Mouse (Mus musculus) forebrain, embryonic 12.5 days (tissue): ENCODE measurements around the gene Syn3. TPM values are rescaled to one million over a fixed set of nuclear protein-coding genes. Genes with fewer than 3 reads are reported as not detected.

Source experiments
- ATAC-seq: fragments of 200-750 bp; cut with Nextera tagmentation; 2 replicates; pipeline ENCODE4 v1.8.0; 2017; ENCODE audit warnings: moderate TSS enrichment; ENCODE audit not compliant: low FRiP score
- H3K27ac ChIP-seq: fragments of 300-500 bp; sonication (generic); 2 replicates; pipeline ENCODE4 v1.5.1; 2016; ENCODE audit warnings: mild to moderate bottlenecking
- H3K27me3 ChIP-seq: fragments of 300-500 bp; sonication (generic); 2 replicates; pipeline ENCODE4 v1.6.1; 2016; ENCODE audit warnings: mild to moderate bottlenecking
- H3K36me3 ChIP-seq: fragments of 300-500 bp; sonication (generic); replicated peaks from 2 replicates; pipeline ENCODE4 v1.6.1; 2016; ENCODE audit warnings: mild to moderate bottlenecking
- H3K4me1 ChIP-seq: fragments of 300-500 bp; sonication (generic); 2 replicates; pipeline ENCODE4 v1.6.1; 2016
- H3K4me2 ChIP-seq: fragments of 300-500 bp; sonication (generic); 2 replicates; pipeline ENCODE4 v1.6.1; 2016; ENCODE audit warnings: mild to moderate bottlenecking, moderate library complexity
- H3K4me3 ChIP-seq: fragments of 300-500 bp; sonication (generic); replicated peaks from 2 replicates; pipeline ENCODE4 v1.5.1; 2016; ENCODE audit warnings: mild to moderate bottlenecking
- H3K9ac ChIP-seq: fragments of 300-500 bp; sonication (generic); 2 replicates; pipeline ENCODE4 v1.6.1; 2016; ENCODE audit warnings: mild to moderate bottlenecking
- H3K9me3 ChIP-seq: fragments of 300-500 bp; sonication (generic); 2 replicates; pipeline ENCODE4 v1.6.1; 2016
- whole genome bisulfite sequencing: fragments of 180-500 bp; shearing (Covaris S2); methylation state at CpG from one replicate; pipeline ENCODE4 v1.1.7; 2016; 5-methylcytosine and 5-hydroxymethylcytosine counted together
- polyA plus RNA-seq: library from polyadenylated mRNA; unstranded; fragments of >200 nt; fragmentation: Nextera tagmentation; extraction: Ambion mirVana; gene quantifications from 2 replicates; pipeline ENCODE4 v1.2.1, GENCODE M21; 2016

Syn3 gene
- polyA plus RNA-seq, 1 experiment from 2014 or later, result 9.2 TPM

DNA sequence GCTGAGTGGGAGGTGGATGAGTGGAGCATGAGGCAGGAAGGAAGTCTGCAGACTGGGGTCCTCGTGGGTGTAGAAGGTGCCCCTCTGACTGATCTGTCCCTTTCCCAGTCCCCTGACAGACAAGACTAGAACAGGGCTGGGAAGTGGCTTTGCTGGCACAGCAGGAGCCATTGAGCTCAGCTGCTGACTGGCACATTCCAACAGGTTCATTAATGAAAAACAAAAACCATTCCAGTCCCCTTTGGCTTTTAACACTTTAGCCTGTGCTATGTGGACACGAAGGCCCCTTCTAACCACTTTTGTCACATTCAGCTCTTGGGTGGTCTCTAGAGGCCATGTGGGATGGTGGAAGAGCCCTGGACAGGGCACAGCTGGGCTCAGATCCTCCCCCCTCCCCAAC lies 194.1 kb downstream of the Syn3 start:
- no peak overlapping the region for H3K27ac ChIP-seq
- no peak for ATAC-seq
- no peak overlapping the region for H3K4me2 ChIP-seq
- H3K27me3 ChIP-seq, result peaks cover 14% of the 10 kb centered on the region
- no peaks in the 10 kb centered on the region for H3K36me3 ChIP-seq
- 0% methylated on average over 2 of the region's 2 CpGs for WGBS
- no peak overlapping the region for H3K4me3 ChIP-seq
- no peaks in the 10 kb centered on the region for H3K9me3 ChIP-seq
- H3K9ac ChIP-seq, result no peak overlapping the region
- peaks cover 42% of the 10 kb centered on the region for H3K4me1 ChIP-seq

GRCm38 (mm10) chr10:86303495-86303876 lies 195.2 kb downstream of the Syn3 start:
- Histone ChIP-seq H3K9me3 (no peaks in the 10 kb centered on the region), H3K4me3 (no peak overlapping the region), H3K9ac (no peak overlapping the region), H3K4me1 (peaks cover 42% of the 10 kb centered on the region), H3K27ac (no peak overlapping the region), H3K36me3 (no peaks in the 10 kb centered on the region), H3K27me3 (peaks cover 18% of the 10 kb centered on the region), H3K4me2 (peak overlapping the region; percentile 15; the same call in 1 of the 2 replicates)
- ATAC-seq, result no peak
- 50% methylated on average over 2 of the region's 2 CpGs for WGBS

GRCm38 (mm10) chr10:86302761-86303494 lies 195.8 kb downstream of the Syn3 start:
- 15% methylated on average over 8 of the region's 8 CpGs for WGBS
- 0 out of 2 replicates have a peak, but pooled peaks have one; percentile 7 for ATAC-seq
- Histone ChIP-seq H3K27ac (no peak overlapping the region), H3K4me1 (peaks cover 42% of the 10 kb centered on the region), H3K9ac (no peak overlapping the region; the same call in 1 of the 2 replicates), H3K9me3 (no peaks in the 10 kb centered on the region), H3K27me3 (peaks cover 23% of the 10 kb centered on the region), H3K4me3 (no peak overlapping the region), H3K36me3 (no peaks in the 10 kb centered on the region), H3K4me2 (peak overlapping the region; percentile 15)

DNA sequence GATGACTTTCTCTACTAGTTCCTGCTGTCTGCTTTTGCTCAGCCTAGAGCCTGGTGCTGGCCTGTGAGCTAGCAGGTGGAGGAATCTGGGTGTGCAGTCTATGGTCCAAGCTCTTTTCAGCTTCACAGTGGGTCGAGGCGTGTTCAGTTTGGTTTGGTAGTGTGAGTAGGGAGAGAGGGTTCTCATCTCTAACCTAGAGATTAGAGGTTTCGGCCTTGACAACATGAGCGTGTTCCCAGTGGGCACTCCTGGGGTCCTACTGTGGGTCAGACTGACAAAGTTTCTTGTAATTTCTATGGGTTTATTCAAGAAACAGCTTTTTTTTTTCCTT lies 196.4 kb downstream of the Syn3 start:
- peak overlapping the region; percentile 98 for H3K4me2 ChIP-seq
- WGBS, result 62% methylated on average over 4 of the region's 4 CpGs
- no peak overlapping the region for H3K9ac ChIP-seq
- H3K9me3 ChIP-seq, result no peaks in the 10 kb centered on the region
- H3K27me3 ChIP-seq, result peaks cover 23% of the 10 kb centered on the region
- peaks cover 42% of the 10 kb centered on the region for H3K4me1 ChIP-seq
- no peak overlapping the region for H3K27ac ChIP-seq
- 0 out of 2 replicates have a peak overlapping the region, but pooled peaks have one; percentile 48 for H3K4me3 ChIP-seq
- ATAC-seq, result no peak
- H3K36me3 ChIP-seq, result no peaks in the 10 kb centered on the region

- H3K9ac ChIP-seq, result 0 out of 2 replicates have a peak overlapping the region, but pooled peaks have one; percentile 59
These were observed 196.9 kb downstream of the Syn3 start for GRCm38 (mm10) chr10:86301593-86302317.

DNA sequence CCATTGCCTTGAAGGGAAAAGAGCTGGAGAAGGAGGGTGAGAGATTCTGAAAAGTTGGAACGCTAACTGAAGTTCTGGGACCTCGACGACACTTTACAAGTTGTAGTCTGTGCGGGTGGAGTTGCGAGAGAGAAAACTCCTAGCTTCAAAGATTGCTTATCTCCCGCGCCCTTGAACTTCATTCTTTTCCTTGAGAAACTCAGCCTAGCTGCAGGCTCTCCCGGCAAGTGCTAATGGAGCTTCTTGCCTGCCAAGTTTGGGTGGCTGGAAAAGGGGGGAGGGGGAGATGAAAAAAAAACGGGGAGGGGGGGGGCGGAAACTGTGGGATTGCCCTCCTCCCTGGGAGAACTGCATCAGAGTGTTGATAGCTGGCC lies 197.6 kb downstream of the Syn3 start:
- peak overlapping the region; percentile 48 for H3K4me3 ChIP-seq
- ATAC-seq, result no peak
- H3K36me3 ChIP-seq, result no peaks in the 10 kb centered on the region
- H3K4me2 ChIP-seq, result peak overlapping the region; percentile 98
- no peaks in the 10 kb centered on the region for H3K9me3 ChIP-seq
- peaks cover 43% of the 10 kb centered on the region for H3K4me1 ChIP-seq
- 1% methylated on average over 10 of the region's 10 CpGs for WGBS
- H3K27me3 ChIP-seq, result peaks cover 23% of the 10 kb centered on the region
- H3K9ac ChIP-seq, result peak overlapping the region; percentile 59; the same call in 1 of the 2 replicates
- H3K27ac ChIP-seq, result no peak overlapping the region

More at GRCm38 (mm10) chr10:86301593-86302317, 196.9 kb downstream of the Syn3 start:
- 33% methylated on average over 4 of the region's 4 CpGs for WGBS
- H3K9me3 ChIP-seq, result no peaks in the 10 kb centered on the region
- peak overlapping the region; percentile 98 for H3K4me2 ChIP-seq
- H3K4me1 ChIP-seq, result peaks cover 42% of the 10 kb centered on the region
- no peaks in the 10 kb centered on the region for H3K36me3 ChIP-seq
- H3K27me3 ChIP-seq, result peaks cover 23% of the 10 kb centered on the region
- H3K4me3 ChIP-seq, result peak overlapping the region; percentile 48
- ATAC-seq, result no peak
- no peak overlapping the region for H3K27ac ChIP-seq

GRCm38 (mm10) chr10:86300293-86301116 lies 198.2 kb downstream of the Syn3 start, which contains the start of gene Timp3:
Gene Timp3 (plus strand): TSS chr10:86300372.
- Histone ChIP-seq H3K36me3 (no peaks in the 10 kb centered on the region), H3K4me1 (peaks cover 49% of the 10 kb centered on the region), H3K27ac (no peak within 1 kb of the TSS), H3K4me3 (peak within 1 kb of the TSS; percentile 48), H3K27me3 (peaks cover 29% of the 10 kb centered on the region), H3K4me2 (peak within 1 kb of the TSS; percentile 98), H3K9me3 (no peaks in the 10 kb centered on the region), H3K9ac (peak within 1 kb of the TSS; percentile 59)
- under 1% methylated on average over 64 of the region's 65 CpGs for WGBS
- peak; percentile 88 for ATAC-seq

- H3K4me1 ChIP-seq, result peaks cover 55% of the 10 kb centered on the region
- H3K36me3 ChIP-seq, result no peaks in the 10 kb centered on the region
- H3K9ac ChIP-seq, result peak overlapping the region; percentile 59
- WGBS, result 29% methylated on average over 6 of the region's 6 CpGs
- ATAC-seq, result no peak
- peak overlapping the region; percentile 98 for H3K4me2 ChIP-seq
- no peak overlapping the region for H3K27ac ChIP-seq
- peaks cover 33% of the 10 kb centered on the region for H3K27me3 ChIP-seq
- H3K4me3 ChIP-seq, result peak overlapping the region; percentile 48
- no peaks in the 10 kb centered on the region for H3K9me3 ChIP-seq
These were observed 198.9 kb downstream of the Syn3 start for GRCm38 (mm10) chr10:86299795-86300194.

DNA sequence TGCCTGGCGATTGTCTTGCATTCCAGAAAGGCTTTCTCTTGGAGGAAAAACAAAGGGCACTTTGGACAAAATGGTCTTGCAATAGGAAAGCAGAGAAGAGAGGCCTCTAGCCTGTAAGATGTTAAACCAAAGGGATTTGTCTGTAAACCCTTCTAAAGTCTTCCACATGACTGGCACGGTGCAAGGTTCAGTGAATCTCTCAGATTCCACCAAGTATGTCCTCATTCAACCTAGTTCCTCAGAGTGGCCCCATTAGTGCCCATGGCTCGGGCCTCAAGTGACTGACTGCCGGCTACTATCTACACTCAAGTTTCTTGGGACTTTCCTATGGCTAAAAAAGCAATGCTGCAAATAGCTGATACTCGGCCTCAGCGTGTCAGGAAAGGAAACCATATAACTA lies 200.4 kb downstream of the Syn3 start:
- Histone ChIP-seq H3K36me3 (no peaks in the 10 kb centered on the region), H3K4me3 (no peak overlapping the region), H3K9ac (no peak overlapping the region), H3K27ac (no peak overlapping the region), H3K4me1 (peaks cover 45% of the 10 kb centered on the region), H3K4me2 (no peak overlapping the region), H3K9me3 (no peaks in the 10 kb centered on the region), H3K27me3 (peaks cover 36% of the 10 kb centered on the region)
- 50% methylated on average over 6 of the region's 6 CpGs for WGBS
- no peak for ATAC-seq

GRCm38 (mm10) chr10:86297307-86297706 lies 201.4 kb downstream of the Syn3 start:
- no peaks in the 10 kb centered on the region for H3K9me3 ChIP-seq
- no peak overlapping the region for H3K9ac ChIP-seq
- no peak overlapping the region for H3K4me3 ChIP-seq
- H3K27me3 ChIP-seq, result peaks cover 36% of the 10 kb centered on the region
- peaks cover 38% of the 10 kb centered on the region for H3K4me1 ChIP-seq
- H3K27ac ChIP-seq, result no peak overlapping the region
- no peaks in the 10 kb centered on the region for H3K36me3 ChIP-seq
- 88% methylated on average over 2 of the region's 2 CpGs for WGBS
- no peak for ATAC-seq
- H3K4me2 ChIP-seq, result no peak overlapping the region

GRCm38 (mm10) chr10:86296111-86296510 lies 202.6 kb downstream of the Syn3 start:
- H3K4me3 ChIP-seq, result no peak overlapping the region
- no peak overlapping the region for H3K27ac ChIP-seq
- no peaks in the 10 kb centered on the region for H3K9me3 ChIP-seq
- peak overlapping the region; percentile 49 for H3K4me2 ChIP-seq
- H3K4me1 ChIP-seq, result peaks cover 26% of the 10 kb centered on the region
- ATAC-seq, result peak; percentile 64
- peaks cover 24% of the 10 kb centered on the region for H3K27me3 ChIP-seq
- WGBS, result 4% methylated on average over 14 of the region's 14 CpGs
- 0 out of 2 replicates have a peak overlapping the region, but pooled peaks have one; percentile 21 for H3K9ac ChIP-seq
- H3K36me3 ChIP-seq, result no peaks in the 10 kb centered on the region
